Mouse (Mus musculus) limb, embryonic 15.5 days (tissue): ENCODE measurements around the gene Ccdc162. TPM values are rescaled to one million over a fixed set of nuclear protein-coding genes. Genes with fewer than 3 reads are reported as not detected.
"Not testable (repeated sequence)": the region's sequence is repeated elsewhere in the genome, so short reads cannot be mapped to it uniquely, and the experiment has no call there.

Source experiments
- ATAC-seq: fragments of 200-750 bp; cut with Nextera tagmentation; 2 replicates; pipeline ENCODE4 v1.8.0; 2017; ENCODE audit warnings: low read depth, moderate TSS enrichment; ENCODE audit not compliant: insufficient number of reproducible peaks, low FRiP score, low TSS enrichment
- H3K27ac ChIP-seq: fragments of 300-500 bp; sonication (generic); 2 replicates; pipeline ENCODE4 v1.5.1; 2015; ENCODE audit warnings: moderate library complexity, mild to moderate bottlenecking, inconsistent platforms
- H3K27me3 ChIP-seq: fragments of 300-500 bp; sonication (generic); 2 replicates; pipeline ENCODE4 v1.6.1; 2015; ENCODE audit warnings: inconsistent platforms
- H3K36me3 ChIP-seq: fragments of 300-500 bp; sonication (generic); 2 replicates; pipeline ENCODE4 v1.6.1; 2015; ENCODE audit warnings: inconsistent platforms
- H3K4me1 ChIP-seq: fragments of 300-500 bp; sonication (generic); 2 replicates; pipeline ENCODE4 v1.6.1; 2015; ENCODE audit warnings: inconsistent platforms
- H3K4me2 ChIP-seq: fragments of 300-500 bp; sonication (generic); 2 replicates; pipeline ENCODE4 v1.6.1; 2015; ENCODE audit warnings: mild to moderate bottlenecking, inconsistent platforms
- H3K4me3 ChIP-seq: fragments of 300-500 bp; sonication (generic); 2 replicates; pipeline ENCODE4 v1.5.1; 2015; ENCODE audit warnings: mild to moderate bottlenecking, inconsistent platforms
- H3K9ac ChIP-seq: fragments of 300-500 bp; sonication (generic); 2 replicates; pipeline ENCODE4 v1.6.1; 2015; ENCODE audit warnings: inconsistent platforms
- H3K9me3 ChIP-seq: fragments of 300-500 bp; sonication (generic); 2 replicates; pipeline ENCODE4 v1.6.1; 2016; ENCODE audit warnings: inconsistent platforms
- WGBS: fragments of 180-500 bp; shearing (Covaris S2); methylation state at CpG from one replicate; pipeline ENCODE4 v1.1.7; 2015; 5-methylcytosine and 5-hydroxymethylcytosine counted together
- polyA plus RNA-seq: library from polyadenylated mRNA; unstranded; fragments of >200 nt; fragmentation: Nextera tagmentation; extraction: Ambion mirVana; gene quantifications from 2 replicates; pipeline ENCODE4 v1.2.1, GENCODE M21; 2015

The Ccdc162 gene
- polyA plus RNA-seq, 1 experiment from 2014 or later = 1.3 TPM

- WGBS = 92% methylated on average over 6 of the region's 6 CpGs
- H3K36me3 ChIP-seq, H3K9ac ChIP-seq, H3K4me1 ChIP-seq, ATAC-seq, H3K9me3 ChIP-seq, H3K4me3 ChIP-seq, H3K27ac ChIP-seq, H3K4me2 ChIP-seq, H3K27me3 ChIP-seq: not testable (repeated sequence)
Measured at GRCm38 (mm10) chr10:41659671-41660070, 56.8 kb downstream of the Ccdc162 start.

- H3K4me3 ChIP-seq, H3K36me3 ChIP-seq, H3K4me2 ChIP-seq, ATAC-seq, H3K27ac ChIP-seq, H3K9me3 ChIP-seq, H3K4me1 ChIP-seq, H3K27me3 ChIP-seq, H3K9ac ChIP-seq: not testable (repeated sequence)
Measured at GRCm38 (mm10) chr10:41655684-41656083, 60.8 kb downstream of the Ccdc162 start.

GRCm38 (mm10) chr10:41652988-41653387 is 63.4 kb downstream of the Ccdc162 start:
- no peaks in the 10 kb centered on the region for H3K36me3 ChIP-seq
- no peak overlapping the region for H3K9ac ChIP-seq
- no peak overlapping the region for H3K4me3 ChIP-seq
- H3K27me3 ChIP-seq = no peaks in the 10 kb centered on the region
- no peaks in the 10 kb centered on the region for H3K9me3 ChIP-seq
- no peak for ATAC-seq
- no peak overlapping the region for H3K4me2 ChIP-seq
- peaks cover 9% of the 10 kb centered on the region; the same call in 1 of the 2 replicates for H3K4me1 ChIP-seq
- WGBS = 79% methylated on average over 7 of the region's 7 CpGs
- H3K27ac ChIP-seq = no peak overlapping the region

GRCm38 (mm10) chr10:41652094-41652775 is 64.2 kb downstream of the Ccdc162 start:
- H3K4me3 ChIP-seq = no peak overlapping the region
- H3K4me1 ChIP-seq = peaks cover 9% of the 10 kb centered on the region; the same call in 1 of the 2 replicates
- H3K9me3 ChIP-seq = no peaks in the 10 kb centered on the region
- H3K9ac ChIP-seq = no peak overlapping the region
- no peaks in the 10 kb centered on the region for H3K36me3 ChIP-seq
- H3K27ac ChIP-seq = no peak overlapping the region
- H3K4me2 ChIP-seq = no peak overlapping the region
- 36% methylated on average over 6 of the region's 6 CpGs for WGBS
- ATAC-seq = no peak
- no peaks in the 10 kb centered on the region for H3K27me3 ChIP-seq

- H3K27ac ChIP-seq = no peak overlapping the region
- H3K4me1 ChIP-seq = peaks cover 9% of the 10 kb centered on the region; the same call in 1 of the 2 replicates
- H3K36me3 ChIP-seq = no peaks in the 10 kb centered on the region
- ATAC-seq = no peak
- no peak overlapping the region for H3K4me3 ChIP-seq
- H3K9ac ChIP-seq = no peak overlapping the region
- no peaks in the 10 kb centered on the region for H3K27me3 ChIP-seq
- H3K4me2 ChIP-seq = no peak overlapping the region
- no peaks in the 10 kb centered on the region for H3K9me3 ChIP-seq
- WGBS = 81% methylated on average over 3 of the region's 3 CpGs
Measured at GRCm38 (mm10) chr10:41651532-41651931, 64.9 kb downstream of the Ccdc162 start.

GRCm38 (mm10) chr10:41649186-41649585 is 67.2 kb downstream of the Ccdc162 start:
- Histone ChIP-seq H3K36me3 (no peaks in the 10 kb centered on the region), H3K9ac (no peak overlapping the region), H3K27ac (no peak overlapping the region), H3K27me3 (no peaks in the 10 kb centered on the region), H3K4me1 (peaks cover 9% of the 10 kb centered on the region; the same call in 1 of the 2 replicates), H3K4me3 (no peak overlapping the region), H3K4me2 (no peak overlapping the region), H3K9me3 (no peaks in the 10 kb centered on the region)
- no peak for ATAC-seq
- WGBS = 90% methylated on average over 3 of the region's 5 CpGs

- Histone ChIP-seq H3K4me3 (no peak overlapping the region), H3K4me2 (no peak overlapping the region), H3K27ac (no peak overlapping the region), H3K27me3 (no peaks in the 10 kb centered on the region), H3K9ac (no peak overlapping the region), H3K4me1 (0 out of 2 replicates have a peak, but pooled peaks cover 3% of the 10 kb centered on the region), H3K36me3 (no peaks in the 10 kb centered on the region), H3K9me3 (no peaks in the 10 kb centered on the region)
- ATAC-seq = no peak
- 59% methylated on average over 3 of the region's 3 CpGs for WGBS
Measured at GRCm38 (mm10) chr10:41638776-41639175, 77.7 kb downstream of the Ccdc162 start.

- no peak for ATAC-seq
- Histone ChIP-seq H3K9ac (no peak overlapping the region), H3K36me3 (no peaks in the 10 kb centered on the region), H3K27ac (no peak overlapping the region), H3K4me2 (no peak overlapping the region), H3K27me3 (no peaks in the 10 kb centered on the region), H3K4me3 (no peak overlapping the region), H3K4me1 (0 out of 2 replicates have a peak, but pooled peaks cover 3% of the 10 kb centered on the region), H3K9me3 (no peaks in the 10 kb centered on the region)
- WGBS = 58% methylated on average over 9 of the region's 9 CpGs
Measured at GRCm38 (mm10) chr10:41635276-41636033, 81.0 kb downstream of the Ccdc162 start.

GRCm38 (mm10) chr10:41633801-41634200 is 82.6 kb downstream of the Ccdc162 start:
- Histone ChIP-seq H3K27me3 (no peaks in the 10 kb centered on the region), H3K4me2 (no peak overlapping the region), H3K27ac (no peak overlapping the region), H3K9me3 (no peaks in the 10 kb centered on the region), H3K9ac (no peak overlapping the region), H3K4me1 (no peaks in the 10 kb centered on the region), H3K4me3 (no peak overlapping the region), H3K36me3 (no peaks in the 10 kb centered on the region)
- 89% methylated on average over 11 of the region's 11 CpGs for WGBS
- no peak for ATAC-seq

- Histone ChIP-seq H3K9me3 (no peaks in the 10 kb centered on the region), H3K4me2 (no peak overlapping the region), H3K27me3 (no peaks in the 10 kb centered on the region), H3K9ac (no peak overlapping the region), H3K36me3 (no peaks in the 10 kb centered on the region), H3K4me1 (no peaks in the 10 kb centered on the region), H3K27ac (no peak overlapping the region), H3K4me3 (no peak overlapping the region)
- ATAC-seq = no peak
- 96% methylated on average over 1 of the region's 1 CpGs for WGBS
Measured at GRCm38 (mm10) chr10:41632062-41632461, 84.4 kb downstream of the Ccdc162 start.

- Histone ChIP-seq H3K36me3 (no peaks in the 10 kb centered on the region), H3K27ac (no peak overlapping the region), H3K9ac (no peak overlapping the region), H3K4me3 (no peak overlapping the region), H3K27me3 (no peaks in the 10 kb centered on the region), H3K4me2 (no peak overlapping the region), H3K4me1 (no peaks in the 10 kb centered on the region), H3K9me3 (no peaks in the 10 kb centered on the region)
- ATAC-seq = no peak
- WGBS = 79% methylated on average over 3 of the region's 3 CpGs
Measured at GRCm38 (mm10) chr10:41626996-41627395, 89.4 kb downstream of the Ccdc162 start.

GRCm38 (mm10) chr10:41619988-41620387 is 96.4 kb downstream of the Ccdc162 start:
- H3K4me1 ChIP-seq = no peaks in the 10 kb centered on the region
- no peak overlapping the region for H3K4me2 ChIP-seq
- no peaks in the 10 kb centered on the region for H3K27me3 ChIP-seq
- H3K36me3 ChIP-seq = no peaks in the 10 kb centered on the region
- no peak for ATAC-seq
- H3K4me3 ChIP-seq = no peak overlapping the region
- WGBS = 89% methylated on average over 2 of the region's 2 CpGs
- no peaks in the 10 kb centered on the region for H3K9me3 ChIP-seq
- H3K9ac ChIP-seq = no peak overlapping the region
- no peak overlapping the region for H3K27ac ChIP-seq
